Mouse (Mus musculus): ENCODE data around the gene Nubp2. TPM values are rescaled to one million over a fixed set of nuclear protein-coding genes. Genes with fewer than 3 reads are reported as not detected.

Gene Nubp2
- polyA plus RNA-seq, 1 experiment from 2014 or later: 44.1 TPM

DNA sequence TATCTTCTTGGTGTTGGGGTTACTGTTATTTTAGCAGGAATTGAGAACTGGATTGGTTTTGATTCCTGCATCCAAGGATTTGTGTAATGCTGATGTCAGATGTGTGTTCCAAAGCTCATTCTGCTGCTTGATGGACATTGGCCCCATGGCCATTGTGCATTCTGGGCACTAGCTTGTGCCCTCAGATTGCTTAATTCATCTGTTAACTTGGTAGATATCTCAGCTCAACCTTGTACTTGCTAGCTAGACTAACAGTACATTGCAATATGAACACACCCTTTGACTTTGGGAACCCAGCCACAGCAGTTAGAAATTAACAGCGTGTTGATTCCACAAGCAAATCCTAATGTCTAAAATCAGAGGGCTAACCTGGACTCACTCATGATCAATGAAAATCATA is 38.8 kb downstream of the Nubp2 start:
- no peak overlapping the region for H3K27ac ChIP-seq (ENCODE audit: low read length)
- no peaks in the 10 kb centered on the region for H3K9me3 ChIP-seq (replicated peaks; ENCODE audit: control insufficient read depth, low read length)
- H3K36me3 ChIP-seq (ENCODE audit: control insufficient read depth, insufficient read depth, low read length): no peaks in the 10 kb centered on the region
- H3K4me1 ChIP-seq (ENCODE audit: control insufficient read depth, insufficient read depth, low read length): peaks cover 18% of the 10 kb centered on the region
- no peaks in the 10 kb centered on the region for H3K27me3 ChIP-seq (ENCODE audit: control insufficient read depth, insufficient read depth, low read length)
- WGBS: 96% methylated on average over 1 of the region's 1 CpGs
- no peak for ATAC-seq (ENCODE audit: insufficient read depth, low FRiP score)
- H3K4me3 ChIP-seq (replicated peaks; ENCODE audit: low read length): no peak overlapping the region
- no peak overlapping the region for H3K9ac ChIP-seq (ENCODE audit: low read length)
- H3K4me2 ChIP-seq (ENCODE audit: low read depth, low read length): no peak overlapping the region

- Histone ChIP-seq H3K4me1 (ENCODE audit: control insufficient read depth, insufficient read depth, low read length) (peaks cover 9% of the 10 kb centered on the region), H3K9ac (ENCODE audit: low read length) (no peak overlapping the region), H3K27me3 (ENCODE audit: control insufficient read depth, insufficient read depth, low read length) (no peaks in the 10 kb centered on the region), H3K4me2 (ENCODE audit: low read depth, low read length) (no peak overlapping the region), H3K9me3 (replicated peaks; ENCODE audit: control insufficient read depth, low read length) (no peaks in the 10 kb centered on the region), H3K36me3 (ENCODE audit: control insufficient read depth, insufficient read depth, low read length) (no peaks in the 10 kb centered on the region), H3K4me3 (replicated peaks; ENCODE audit: low read length) (no peak overlapping the region), H3K27ac (ENCODE audit: low read length) (no peak overlapping the region)
- 52% methylated on average over 9 of the region's 9 CpGs for WGBS
- ATAC-seq (ENCODE audit: insufficient read depth, low FRiP score): no peak
Observed at GRCm38 (mm10) chr17:24844525-24844924, 41.6 kb downstream of the Nubp2 start.

DNA sequence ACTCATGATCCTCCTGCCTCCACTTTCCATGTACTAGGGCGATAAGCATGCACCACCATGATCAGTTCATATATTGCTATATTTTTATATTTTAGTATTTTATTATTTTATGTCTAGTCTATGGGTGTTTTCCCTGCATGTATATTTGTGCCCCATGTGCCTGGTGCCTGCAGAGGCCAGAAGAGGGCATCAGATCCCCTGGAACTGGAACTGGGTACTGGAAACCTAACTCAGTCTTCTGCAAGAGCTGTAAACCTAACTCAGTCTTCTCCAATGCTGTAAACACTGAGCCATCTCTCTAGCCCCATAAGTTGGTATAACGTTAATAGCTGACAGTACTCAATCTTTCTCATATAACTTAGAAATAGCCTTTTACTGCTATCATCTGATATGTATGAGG is 43.5 kb downstream of the Nubp2 start:
- Histone ChIP-seq H3K4me3 (replicated peaks; ENCODE audit: low read length) (no peak overlapping the region), H3K27me3 (ENCODE audit: control insufficient read depth, insufficient read depth, low read length) (no peaks in the 10 kb centered on the region), H3K4me2 (ENCODE audit: low read depth, low read length) (no peak overlapping the region), H3K36me3 (ENCODE audit: control insufficient read depth, insufficient read depth, low read length) (no peaks in the 10 kb centered on the region), H3K27ac (ENCODE audit: low read length) (no peak overlapping the region), H3K9ac (ENCODE audit: low read length) (no peak overlapping the region), H3K9me3 (replicated peaks; ENCODE audit: control insufficient read depth, low read length) (no peaks in the 10 kb centered on the region), H3K4me1 (ENCODE audit: control insufficient read depth, insufficient read depth, low read length) (no peaks in the 10 kb centered on the region)
- WGBS: 47% methylated on average over 2 of the region's 2 CpGs
- ATAC-seq (ENCODE audit: insufficient read depth, low FRiP score): no peak

DNA sequence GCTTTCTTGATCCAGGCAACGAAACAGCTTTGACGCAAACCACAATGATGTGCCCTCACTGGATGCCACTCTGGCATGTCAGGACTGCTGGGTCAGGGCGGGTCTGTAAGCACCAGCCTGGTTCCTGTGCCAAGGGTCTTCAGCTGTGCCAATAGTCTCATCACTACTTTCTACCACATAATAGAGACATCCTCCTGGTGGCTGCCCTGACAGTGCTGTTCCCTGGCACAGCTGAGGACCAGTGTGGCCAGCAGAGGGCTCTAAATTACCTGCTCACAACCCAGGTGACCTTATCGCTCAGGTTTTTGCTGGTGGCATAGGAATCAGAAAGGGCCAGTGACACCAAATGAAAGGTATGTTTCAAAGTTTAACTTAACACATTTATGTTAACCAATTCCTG is 45.0 kb downstream of the Nubp2 start:
- H3K4me2 ChIP-seq (ENCODE audit: low read depth, low read length): no peak overlapping the region
- no peak overlapping the region for H3K4me3 ChIP-seq (replicated peaks; ENCODE audit: low read length)
- H3K27me3 ChIP-seq (ENCODE audit: control insufficient read depth, insufficient read depth, low read length): no peaks in the 10 kb centered on the region
- no peak; the same call in 1 of the 2 replicates for ATAC-seq (ENCODE audit: insufficient read depth, low FRiP score)
- no peaks in the 10 kb centered on the region for H3K4me1 ChIP-seq (ENCODE audit: control insufficient read depth, insufficient read depth, low read length)
- H3K36me3 ChIP-seq (ENCODE audit: control insufficient read depth, insufficient read depth, low read length): no peaks in the 10 kb centered on the region
- peak overlapping the region; percentile 69; the same call in 1 of the 2 replicates for H3K27ac ChIP-seq (ENCODE audit: low read length)
- H3K9me3 ChIP-seq (replicated peaks; ENCODE audit: control insufficient read depth, low read length): no peaks in the 10 kb centered on the region
- 49% methylated on average over 4 of the region's 4 CpGs for WGBS
- H3K9ac ChIP-seq (ENCODE audit: low read length): no peak overlapping the region

DNA sequence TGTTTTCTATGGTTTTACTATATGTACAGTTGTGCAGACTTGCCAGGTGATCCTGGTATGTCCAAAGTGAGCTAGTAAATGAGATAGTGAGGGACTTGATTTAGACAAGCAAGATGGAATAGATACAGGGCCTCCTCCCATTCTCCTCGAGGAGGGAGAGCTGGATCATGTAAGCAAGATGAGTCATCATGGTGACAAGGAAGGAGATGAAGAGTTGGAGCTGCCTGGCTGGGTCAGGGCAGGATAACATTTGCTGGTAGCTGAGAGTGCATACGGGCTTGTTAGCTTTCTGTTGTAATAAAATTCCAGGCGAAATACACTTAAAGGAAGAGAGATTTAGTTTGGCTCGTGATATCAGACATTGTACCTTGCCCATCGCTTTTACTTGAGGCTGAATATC is 45.8 kb downstream of the Nubp2 start:
- Histone ChIP-seq H3K4me2 (ENCODE audit: low read depth, low read length) (no peak overlapping the region; the same call in 1 of the 2 replicates), H3K9me3 (replicated peaks; ENCODE audit: control insufficient read depth, low read length) (no peaks in the 10 kb centered on the region), H3K4me3 (replicated peaks; ENCODE audit: low read length) (peak overlapping the region; percentile 9; the same call in 1 of the 2 replicates), H3K9ac (ENCODE audit: low read length) (no peak overlapping the region), H3K4me1 (ENCODE audit: control insufficient read depth, insufficient read depth, low read length) (no peaks in the 10 kb centered on the region), H3K27me3 (ENCODE audit: control insufficient read depth, insufficient read depth, low read length) (no peaks in the 10 kb centered on the region), H3K36me3 (ENCODE audit: control insufficient read depth, insufficient read depth, low read length) (no peaks in the 10 kb centered on the region), H3K27ac (ENCODE audit: low read length) (peak overlapping the region; percentile 80)
- WGBS: 49% methylated on average over 5 of the region's 5 CpGs
- ATAC-seq (ENCODE audit: insufficient read depth, low FRiP score): no peak

GRCm38 (mm10) chr17:24839842-24840241 is 46.3 kb downstream of the Nubp2 start, which contains the start of gene Hagh:
TSS of gene Hagh (plus strand) at chr17:24840143.
- Histone ChIP-seq H3K36me3 (ENCODE audit: control insufficient read depth, insufficient read depth, low read length) (no peaks in the 10 kb centered on the region), H3K9ac (ENCODE audit: low read length) (no peak within 1 kb of the TSS), H3K27ac (ENCODE audit: low read length) (peak within 1 kb of the TSS; percentile 80), H3K9me3 (replicated peaks; ENCODE audit: control insufficient read depth, low read length) (no peaks in the 10 kb centered on the region), H3K4me2 (ENCODE audit: low read depth, low read length) (no peak within 1 kb of the TSS; the same call in 1 of the 2 replicates), H3K27me3 (ENCODE audit: control insufficient read depth, insufficient read depth, low read length) (no peaks in the 10 kb centered on the region), H3K4me1 (ENCODE audit: control insufficient read depth, insufficient read depth, low read length) (no peaks in the 10 kb centered on the region), H3K4me3 (replicated peaks; ENCODE audit: low read length) (peak within 1 kb of the TSS; percentile 9; the same call in 1 of the 2 replicates)
- 57% methylated on average over 8 of the region's 8 CpGs for WGBS
- ATAC-seq (ENCODE audit: insufficient read depth, low FRiP score): no peak

Other genes starting within 250 kb of the Nubp2 start
- gene Slc9a3r2, start 236.0 kb downstream of the Nubp2 start, polyA plus RNA-seq (2015; fragmentation: Nextera tagmentation; extraction: Ambion mirVana): 38.0 and 39.0 TPM in 2 replicates
- gene Npw, start 227.9 kb downstream of the Nubp2 start, polyA plus RNA-seq (2015; fragmentation: Nextera tagmentation; extraction: Ambion mirVana): 0.37 and 0.39 TPM in 2 replicates
- 13.6 and 13.7 TPM in 2 replicates for gene Zfp598, start 216.7 kb downstream of the Nubp2 start, polyA plus RNA-seq (2015; fragmentation: Nextera tagmentation; extraction: Ambion mirVana)
- 6.1 and 6.2 TPM in 2 replicates for gene Syngr3, start 196.4 kb downstream of the Nubp2 start, polyA plus RNA-seq (2015; fragmentation: Nextera tagmentation; extraction: Ambion mirVana)
- gene Gfer, start 190.2 kb downstream of the Nubp2 start, polyA plus RNA-seq (2015; fragmentation: Nextera tagmentation; extraction: Ambion mirVana): 34.5 and 35.2 TPM in 2 replicates
- 3.8 and 5.8 TPM in 2 replicates for gene Noxo1, start 190.1 kb downstream of the Nubp2 start, polyA plus RNA-seq (2015; fragmentation: Nextera tagmentation; extraction: Ambion mirVana)
- 63.6 and 70.4 TPM in 2 replicates for gene Tbl3, start 178.7 kb downstream of the Nubp2 start, polyA plus RNA-seq (2015; fragmentation: Nextera tagmentation; extraction: Ambion mirVana)
- gene Rnf151, start 168.3 kb downstream of the Nubp2 start, polyA plus RNA-seq (2015; fragmentation: Nextera tagmentation; extraction: Ambion mirVana): 0.14 TPM in 1 of 2 replicates, not detected in the other
- gene Rps2, start 168.2 kb downstream of the Nubp2 start, polyA plus RNA-seq (2015; fragmentation: Nextera tagmentation; extraction: Ambion mirVana): 1,212 and 1,230 TPM in 2 replicates
- gene Ndufb10, start 161.9 kb downstream of the Nubp2 start, polyA plus RNA-seq (2015; fragmentation: Nextera tagmentation; extraction: Ambion mirVana): 225 and 246 TPM in 2 replicates
- 0.25 and 0.57 TPM in 2 replicates for gene Rpl3l, start 158.5 kb downstream of the Nubp2 start, polyA plus RNA-seq (2015; fragmentation: Nextera tagmentation; extraction: Ambion mirVana)
- 40.3 and 45.5 TPM in 2 replicates for gene Msrb1, start 149.7 kb downstream of the Nubp2 start, polyA plus RNA-seq (2015; fragmentation: Nextera tagmentation; extraction: Ambion mirVana)
- gene Hs3st6, start 133.4 kb downstream of the Nubp2 start, polyA plus RNA-seq (2015; fragmentation: Nextera tagmentation; extraction: Ambion mirVana): 0.81 and 1.0 TPM in 2 replicates
- gene Meiob, start 82.1 kb downstream of the Nubp2 start, polyA plus RNA-seq (2015; fragmentation: Nextera tagmentation; extraction: Ambion mirVana): 0.10 TPM in 1 of 2 replicates, not detected in the other
- gene Hagh, start 46.2 kb downstream of the Nubp2 start, polyA plus RNA-seq (2015; fragmentation: Nextera tagmentation; extraction: Ambion mirVana): 50.9 and 53.1 TPM in 2 replicates
- 29.9 and 36.5 TPM in 2 replicates for gene Fahd1, start 36.0 kb downstream of the Nubp2 start, polyA plus RNA-seq (2015; fragmentation: Nextera tagmentation; extraction: Ambion mirVana)
- 3.7 and 4.2 TPM in 2 replicates for gene Igfals, start 20.4 kb downstream of the Nubp2 start, polyA plus RNA-seq (2015; fragmentation: Nextera tagmentation; extraction: Ambion mirVana)
- gene Spsb3, start 294 bp upstream of the Nubp2 start, polyA plus RNA-seq (2015; fragmentation: Nextera tagmentation; extraction: Ambion mirVana): 31.5 and 32.7 TPM in 2 replicates
- gene Eme2, start 8.7 kb upstream of the Nubp2 start, polyA plus RNA-seq (2015; fragmentation: Nextera tagmentation; extraction: Ambion mirVana): 32.3 and 33.5 TPM in 2 replicates
- gene Mrps34, start 8.8 kb upstream of the Nubp2 start, polyA plus RNA-seq (2015; fragmentation: Nextera tagmentation; extraction: Ambion mirVana): 91.2 and 96.2 TPM in 2 replicates
- gene Nme3, start 10.2 kb upstream of the Nubp2 start, polyA plus RNA-seq (2015; fragmentation: Nextera tagmentation; extraction: Ambion mirVana): 63.1 and 64.8 TPM in 2 replicates
- 32.8 and 33.4 TPM in 2 replicates for gene Mapk8ip3, start 50.6 kb upstream of the Nubp2 start, polyA plus RNA-seq (2015; fragmentation: Nextera tagmentation; extraction: Ambion mirVana)
- 158 and 170 TPM in 2 replicates for gene Jpt2, start 74.3 kb upstream of the Nubp2 start, polyA plus RNA-seq (2015; fragmentation: Nextera tagmentation; extraction: Ambion mirVana)
- gene Cramp1l, start 129.4 kb upstream of the Nubp2 start, polyA plus RNA-seq (2015; fragmentation: Nextera tagmentation; extraction: Ambion mirVana): 3.4 and 4.2 TPM in 2 replicates
- 21.7 TPM in 2 replicates for gene Ift140, start 129.7 kb upstream of the Nubp2 start, polyA plus RNA-seq (2015; fragmentation: Nextera tagmentation; extraction: Ambion mirVana)
- 24.1 and 25.2 TPM in 2 replicates for gene Tmem204, start 197.2 kb upstream of the Nubp2 start, polyA plus RNA-seq (2015; fragmentation: Nextera tagmentation; extraction: Ambion mirVana)
- 38.9 and 39.9 TPM in 2 replicates for gene Telo2, start 229.6 kb upstream of the Nubp2 start, polyA plus RNA-seq (2015; fragmentation: Nextera tagmentation; extraction: Ambion mirVana)
- gene Ptx4, start 234.4 kb upstream of the Nubp2 start, polyA plus RNA-seq (2015; fragmentation: Nextera tagmentation; extraction: Ambion mirVana): 0.50 and 0.56 TPM in 2 replicates
- gene Clcn7, start 247.0 kb upstream of the Nubp2 start, polyA plus RNA-seq (2015; fragmentation: Nextera tagmentation; extraction: Ambion mirVana): 21.4 and 24.7 TPM in 2 replicates